Mouse (Mus musculus) G1E-ER4 (cell line): ENCODE results near the gene Gpc6. TPM values are rescaled to one million over a fixed set of nuclear protein-coding genes. Genes with fewer than 3 reads are reported as not detected.

Source experiments
- GATA1 ChIP-seq: IDR thresholded peaks from one replicate; pipeline ENCODE4 v1.8.0; 2012; ENCODE audit warnings: low read length, inconsistent platforms
- polyA plus RNA-seq: library from polyadenylated mRNA; stranded (reverse); fragments of >175 nt; gene quantifications from 2 replicates; pipeline ENCODE4 v1.2.3, GENCODE M21; 2012

Gene Gpc6
- polyA plus RNA-seq, 1 experiment = not detected

GRCm38 (mm10) chr14:117679926-117680325, 754.8 kb downstream of the Gpc6 start:
- TF ChIP-seq GATA1 = no peak

- no peak for TF ChIP-seq GATA1
Observed at GRCm38 (mm10) chr14:117681321-117681921, 756.3 kb downstream of the Gpc6 start.

DNA sequence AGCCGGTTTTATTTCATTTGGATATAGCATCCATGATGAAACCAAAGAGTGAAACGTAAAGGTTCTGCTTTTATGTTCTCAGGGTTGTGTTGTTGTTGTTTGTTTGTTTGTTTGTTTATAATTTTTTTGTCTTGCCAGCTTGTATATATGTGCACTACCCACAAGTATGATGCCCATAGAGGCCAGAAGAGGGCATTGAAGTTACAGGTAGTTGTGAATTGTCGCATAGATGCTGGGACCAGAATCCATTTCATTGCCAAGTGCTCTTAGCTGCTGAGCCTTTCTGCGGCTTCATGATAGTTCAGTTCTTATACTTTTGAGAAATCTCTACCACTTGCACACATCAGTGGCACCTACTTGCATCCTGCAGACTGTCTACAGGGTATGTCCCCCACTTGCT, 758.0 kb downstream of the Gpc6 start:
- no peak for TF ChIP-seq GATA1

GRCm38 (mm10) chr14:117689848-117690247, 764.7 kb downstream of the Gpc6 start:
- no peak for TF ChIP-seq GATA1

GRCm38 (mm10) chr14:117695565-117695964, 770.5 kb downstream of the Gpc6 start:
- no peak for TF ChIP-seq GATA1

DNA sequence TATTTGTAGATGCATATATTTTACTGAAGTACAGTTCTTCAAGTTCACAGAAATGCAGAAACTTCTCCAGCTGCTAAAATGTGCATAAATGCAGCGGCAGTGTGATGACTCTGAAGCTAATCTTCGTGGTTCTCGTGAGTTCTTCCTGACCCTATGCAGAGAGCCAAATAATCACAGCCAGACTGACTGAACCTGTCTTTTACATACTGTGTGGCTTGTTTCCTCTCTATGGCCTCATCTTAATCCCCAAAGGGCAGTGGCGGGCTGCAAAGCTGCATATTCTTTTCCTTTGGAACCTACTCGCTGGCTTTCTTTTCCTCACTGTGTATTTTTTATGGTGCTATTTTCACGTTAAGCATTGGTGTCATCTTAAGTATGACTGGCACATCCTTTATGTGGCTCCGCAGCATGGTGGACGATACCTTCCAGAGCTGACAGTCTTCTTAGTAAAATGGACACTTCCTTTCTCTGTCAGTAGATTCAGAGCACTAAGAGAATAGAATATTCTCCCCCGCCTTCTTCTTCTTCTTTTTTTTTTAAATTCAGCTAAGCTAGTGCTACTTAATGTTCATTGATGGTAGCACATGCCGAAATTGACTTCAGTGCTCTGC, 775.7 kb downstream of the Gpc6 start:
- no peak for TF ChIP-seq GATA1

DNA sequence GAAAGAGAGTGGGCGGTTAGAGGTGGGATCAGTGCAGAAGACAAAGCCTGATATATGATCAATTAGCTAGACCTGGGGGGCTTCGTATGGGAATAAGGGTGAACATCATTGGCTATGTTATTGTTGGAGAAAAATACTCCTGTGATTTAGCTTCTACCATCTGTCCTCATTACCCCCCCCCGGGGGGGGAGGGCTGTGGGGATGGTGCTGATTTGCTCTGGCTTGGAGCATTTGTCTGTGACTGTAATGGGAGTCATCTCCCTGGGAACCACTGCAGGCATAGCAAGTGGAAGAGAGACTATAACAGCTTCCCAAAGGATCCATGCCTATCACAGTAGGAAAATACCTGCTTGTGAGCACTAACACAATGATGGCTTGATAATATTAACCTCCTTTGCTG, 783.7 kb downstream of the Gpc6 start:
- TF ChIP-seq GATA1 = no peak

- TF ChIP-seq GATA1 = no peak
Observed at GRCm38 (mm10) chr14:117710463-117710911, 785.4 kb downstream of the Gpc6 start.

DNA sequence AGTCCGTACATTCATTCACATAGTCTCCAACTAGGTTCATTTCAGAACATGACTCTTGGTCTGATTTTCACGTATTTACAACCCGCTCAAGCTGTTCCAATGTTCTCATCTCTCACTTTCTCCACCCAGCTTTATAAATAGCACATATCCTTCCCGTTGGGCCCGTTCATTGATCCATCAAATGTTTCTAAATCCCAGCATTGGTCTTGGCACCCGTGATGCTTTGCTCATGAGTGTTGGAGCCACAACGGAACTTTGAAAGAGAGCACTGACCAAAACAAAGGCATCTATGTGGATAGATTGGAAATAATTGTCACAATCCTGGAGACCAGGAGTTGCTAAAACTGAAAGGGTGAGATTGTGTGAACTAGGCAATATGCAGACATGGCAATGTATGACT, 787.2 kb downstream of the Gpc6 start:
- TF ChIP-seq GATA1 = no peak

- no peak for TF ChIP-seq GATA1
Observed at GRCm38 (mm10) chr14:117714165-117714564, 789.0 kb downstream of the Gpc6 start.

- TF ChIP-seq GATA1 = no peak
Observed at GRCm38 (mm10) chr14:117716305-117716704, 791.2 kb downstream of the Gpc6 start.

- TF ChIP-seq GATA1 = no peak
Observed at GRCm38 (mm10) chr14:117728741-117729140, 803.6 kb downstream of the Gpc6 start.

GRCm38 (mm10) chr14:117755231-117755630, 830.1 kb downstream of the Gpc6 start:
- no peak for TF ChIP-seq GATA1

- TF ChIP-seq GATA1 = no peak
Observed at GRCm38 (mm10) chr14:117756505-117756904, 831.4 kb downstream of the Gpc6 start.

DNA sequence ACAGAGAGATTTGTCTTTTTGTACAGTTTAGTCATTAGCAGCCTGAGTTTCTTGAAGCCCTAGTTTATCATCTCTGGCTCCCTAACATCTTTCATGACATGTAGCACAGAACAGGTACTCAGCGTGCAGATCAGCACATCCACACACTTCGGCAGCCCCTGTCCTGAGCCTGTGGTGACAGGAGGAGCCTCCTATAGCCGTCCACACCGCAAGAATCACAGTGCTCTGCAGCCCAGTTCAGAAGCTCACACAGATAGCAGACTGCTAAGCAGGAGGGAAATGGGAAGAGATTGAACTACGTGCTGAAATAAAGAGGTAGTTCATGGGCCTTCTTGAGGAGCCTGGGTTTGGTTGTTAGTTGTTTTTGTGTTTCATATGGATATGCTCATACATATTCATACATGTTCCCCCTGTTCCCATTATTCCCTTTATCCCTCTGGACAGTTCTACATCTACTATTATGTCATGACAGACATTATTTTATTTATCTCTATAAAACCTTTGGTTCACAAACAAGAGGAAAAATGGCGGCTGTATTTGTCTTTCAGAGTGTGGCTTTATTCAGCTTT, 832.8 kb downstream of the Gpc6 start:
- TF ChIP-seq GATA1 = no peak

GRCm38 (mm10) chr14:117760830-117761517, 835.9 kb downstream of the Gpc6 start:
- TF ChIP-seq GATA1 = no peak
